Mouse (Mus musculus): ENCODE data around the gene Sparc. TPM values are rescaled to one million over a fixed set of nuclear protein-coding genes. Genes with fewer than 3 reads are reported as not detected.
"Not testable (repeated sequence)": the region's sequence is repeated elsewhere in the genome, so short reads cannot be mapped to it uniquely, and the experiment has no call there.

Sparc gene
- total and polyA plus RNA-seq, 2 experiments: 28.0 to 110 TPM

DNA sequence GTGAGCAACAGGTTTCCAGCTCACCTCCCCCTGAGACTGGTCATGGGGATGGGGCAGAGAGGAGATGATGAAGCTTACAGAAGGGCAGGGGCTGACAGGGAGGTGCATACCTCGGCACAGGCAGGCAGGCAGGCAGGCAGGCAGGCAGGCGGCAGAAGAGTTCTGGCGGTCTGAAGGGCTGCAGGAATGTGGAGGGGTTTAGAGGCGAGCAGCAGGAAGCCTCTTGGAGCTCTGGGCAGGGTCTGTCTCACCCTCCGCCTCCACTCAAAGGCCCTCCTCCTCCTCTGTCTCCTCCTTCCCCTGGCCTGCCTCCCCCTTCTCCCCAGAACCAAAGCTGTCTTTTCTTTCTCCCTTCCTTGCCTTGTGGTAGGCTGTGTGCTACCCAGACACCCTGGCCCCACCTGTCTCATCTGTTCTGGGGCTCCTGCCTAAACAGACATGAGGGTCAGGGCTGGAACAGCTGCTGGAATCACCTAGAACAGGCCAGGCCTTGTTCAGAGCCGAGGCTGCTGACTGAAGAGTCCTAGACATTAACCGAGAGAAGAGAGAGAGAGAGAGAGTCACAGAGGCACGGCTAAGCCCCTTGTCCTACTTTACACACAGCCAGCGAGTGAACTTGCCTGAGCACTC lies 3.2 kb downstream of the Sparc start:
- 68% methylated on average over 9 of the region's 9 CpGs for WGBS
- TF ChIP-seq POLR2A (IDR thresholded peaks at IDR 0.05; ENCODE audit: extremely low read depth, insufficient read depth, low read length): peak; percentile 68; the same call in 1 of the 2 replicates
- TF ChIP-seq CTCF (IDR thresholded peaks at IDR 0.05; ENCODE audit: low read depth, low read length): no peak
- H3K36me3 ChIP-seq (ENCODE audit: control insufficient read depth, insufficient read depth, low read length): no peaks in the 10 kb centered on the region
- H3K4me1 ChIP-seq (ENCODE audit: control insufficient read depth, insufficient read depth, low read length): no peaks in the 10 kb centered on the region
- peak overlapping the region; percentile 86 for H3K9ac ChIP-seq (ENCODE audit: low read depth, low read length)
- DNase-seq (ENCODE audit: extremely low read depth, low read depth, low spot score): no peak
- H3K79me2 ChIP-seq (ENCODE audit: control insufficient read depth, insufficient read depth, low read length): no peaks in the 10 kb centered on the region
- no peaks in the 10 kb centered on the region for H3K27me3 ChIP-seq (ENCODE audit: control insufficient read depth, insufficient read depth, low read length)
- H3K4me3 ChIP-seq (ENCODE audit: insufficient read depth, low read depth, low read length): peak overlapping the region; percentile 75
- peak overlapping the region; percentile 88 for H3K27ac ChIP-seq (replicated peaks; ENCODE audit: insufficient read depth, low read depth, low read length)

DNA sequence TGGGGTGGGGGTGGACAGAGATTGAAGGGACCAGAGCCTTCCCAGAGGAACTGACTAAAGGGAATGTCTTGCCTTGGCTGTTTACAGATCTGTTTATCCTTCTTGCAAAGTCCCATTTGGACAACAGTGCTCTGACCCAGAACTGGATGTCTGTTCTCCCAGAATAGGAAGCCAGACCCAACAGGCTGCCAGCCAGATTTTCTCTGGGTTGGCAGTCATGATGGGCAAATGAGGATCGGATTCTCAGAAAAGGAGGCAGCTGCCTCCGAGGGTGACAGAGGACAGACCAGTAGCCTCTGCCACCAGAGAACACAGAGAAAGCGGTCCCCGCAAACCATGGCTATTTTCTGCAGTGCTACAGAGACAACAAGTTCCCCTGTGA lies 3.7 kb downstream of the Sparc start:
- no peaks in the 10 kb centered on the region for H3K79me2 ChIP-seq (ENCODE audit: control insufficient read depth, insufficient read depth, low read length)
- H3K4me1 ChIP-seq (ENCODE audit: control insufficient read depth, insufficient read depth, low read length): no peaks in the 10 kb centered on the region
- H3K27ac ChIP-seq (replicated peaks; ENCODE audit: insufficient read depth, low read depth, low read length): peak overlapping the region; percentile 88
- H3K4me3 ChIP-seq (ENCODE audit: insufficient read depth, low read depth, low read length): peak overlapping the region; percentile 75
- no peaks in the 10 kb centered on the region for H3K27me3 ChIP-seq (ENCODE audit: control insufficient read depth, insufficient read depth, low read length)
- 64% methylated on average over 4 of the region's 4 CpGs for WGBS
- TF ChIP-seq POLR2A (IDR thresholded peaks at IDR 0.05; ENCODE audit: extremely low read depth, insufficient read depth, low read length): no peak
- TF ChIP-seq CTCF (IDR thresholded peaks at IDR 0.05; ENCODE audit: low read depth, low read length): no peak
- DNase-seq (ENCODE audit: extremely low read depth, low read depth, low spot score): no peak
- no peaks in the 10 kb centered on the region for H3K36me3 ChIP-seq (ENCODE audit: control insufficient read depth, insufficient read depth, low read length)
- H3K9ac ChIP-seq (ENCODE audit: low read depth, low read length): peak overlapping the region; percentile 86

DNA sequence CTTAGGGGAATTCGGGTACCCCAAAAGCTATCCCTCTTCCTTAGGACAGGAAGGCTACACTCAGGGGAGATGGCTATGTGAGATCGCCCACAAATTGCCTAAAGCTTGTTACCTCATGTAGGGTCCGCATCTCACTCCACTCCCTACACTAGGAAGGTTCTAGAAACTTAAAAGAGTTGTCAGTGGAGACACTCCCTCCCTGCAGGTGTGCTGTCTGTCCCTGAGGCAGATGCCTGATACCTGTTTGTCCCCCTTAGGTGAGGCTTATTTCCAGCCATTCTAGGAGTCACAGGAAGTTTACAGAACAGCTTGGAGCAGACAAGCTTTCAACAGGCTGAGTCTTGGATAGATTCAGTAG lies 4.3 kb downstream of the Sparc start:
- 49% methylated on average over 3 of the region's 3 CpGs for WGBS
- H3K79me2 ChIP-seq (ENCODE audit: control insufficient read depth, insufficient read depth, low read length): no peaks in the 10 kb centered on the region
- peak overlapping the region; percentile 75 for H3K4me3 ChIP-seq (ENCODE audit: insufficient read depth, low read depth, low read length)
- H3K27me3 ChIP-seq (ENCODE audit: control insufficient read depth, insufficient read depth, low read length): no peaks in the 10 kb centered on the region
- no peaks in the 10 kb centered on the region for H3K36me3 ChIP-seq (ENCODE audit: control insufficient read depth, insufficient read depth, low read length)
- no peaks in the 10 kb centered on the region; the same call in 1 of the 2 replicates for H3K4me1 ChIP-seq (ENCODE audit: control insufficient read depth, insufficient read depth, low read length)
- H3K9ac ChIP-seq (ENCODE audit: low read depth, low read length): peak overlapping the region; percentile 86
- TF ChIP-seq POLR2A (IDR thresholded peaks at IDR 0.05; ENCODE audit: extremely low read depth, insufficient read depth, low read length): no peak
- TF ChIP-seq CTCF (IDR thresholded peaks at IDR 0.05; ENCODE audit: low read depth, low read length): no peak
- DNase-seq (ENCODE audit: extremely low read depth, low read depth, low spot score): no peak
- H3K27ac ChIP-seq (replicated peaks; ENCODE audit: insufficient read depth, low read depth, low read length): peak overlapping the region; percentile 88

DNA sequence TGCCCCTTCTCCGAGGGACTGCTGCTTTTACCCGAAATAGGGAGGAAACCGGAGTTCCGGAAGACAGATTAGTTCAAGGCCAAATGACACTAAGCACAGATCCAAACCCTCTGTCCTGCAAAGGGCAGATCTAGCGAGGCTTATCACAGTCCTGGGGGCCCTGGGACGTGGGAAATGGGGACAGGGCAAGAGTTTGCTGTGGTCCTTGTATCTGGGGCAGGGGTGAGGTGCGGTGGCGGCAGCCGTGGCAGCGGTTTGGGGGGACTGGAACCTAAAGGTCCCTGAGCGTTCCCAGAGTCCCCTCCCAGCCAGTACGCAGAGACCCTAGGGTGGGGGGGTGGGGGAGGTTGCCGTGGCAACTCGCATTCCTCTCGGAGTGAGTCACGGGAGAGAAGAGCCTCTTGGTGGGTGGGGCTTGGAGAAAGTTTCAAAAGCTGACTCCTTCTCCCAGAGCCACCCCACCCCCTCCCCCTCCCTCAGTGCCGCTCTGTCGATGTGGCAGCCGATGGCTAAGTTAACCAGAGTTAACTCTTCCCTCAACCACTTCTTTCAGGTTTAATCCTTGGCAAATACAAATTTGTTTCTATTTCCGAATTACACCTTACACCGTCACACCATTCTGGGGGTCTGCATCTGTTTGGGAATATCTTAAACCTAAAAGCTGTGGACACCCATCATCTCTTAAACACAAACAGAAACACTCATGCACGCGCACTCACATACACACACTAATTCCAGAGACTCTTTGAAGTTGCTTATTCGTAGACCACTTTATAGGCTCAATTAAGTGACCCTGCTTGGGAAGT lies 4.9 kb downstream of the Sparc start:
- Histone ChIP-seq H3K36me3 (ENCODE audit: control insufficient read depth, insufficient read depth, low read length) (no peaks in the 10 kb centered on the region), H3K9ac (ENCODE audit: low read depth, low read length) (peak overlapping the region; percentile 86), H3K27ac (replicated peaks; ENCODE audit: insufficient read depth, low read depth, low read length) (peak overlapping the region; percentile 88), H3K79me2 (ENCODE audit: control insufficient read depth, insufficient read depth, low read length) (no peaks in the 10 kb centered on the region), H3K4me3 (ENCODE audit: insufficient read depth, low read depth, low read length) (peak overlapping the region; percentile 75), H3K27me3 (ENCODE audit: control insufficient read depth, insufficient read depth, low read length) (no peaks in the 10 kb centered on the region), H3K4me1 (ENCODE audit: control insufficient read depth, insufficient read depth, low read length) (no peaks in the 10 kb centered on the region; the same call in 1 of the 2 replicates)
- no peak for TF ChIP-seq CTCF (IDR thresholded peaks at IDR 0.05; ENCODE audit: low read depth, low read length)
- no peak for TF ChIP-seq POLR2A (IDR thresholded peaks at IDR 0.05; ENCODE audit: extremely low read depth, insufficient read depth, low read length)
- no peak for DNase-seq (ENCODE audit: extremely low read depth, low read depth, low spot score)
- 15% methylated on average over 24 of the region's 24 CpGs for WGBS

DNA sequence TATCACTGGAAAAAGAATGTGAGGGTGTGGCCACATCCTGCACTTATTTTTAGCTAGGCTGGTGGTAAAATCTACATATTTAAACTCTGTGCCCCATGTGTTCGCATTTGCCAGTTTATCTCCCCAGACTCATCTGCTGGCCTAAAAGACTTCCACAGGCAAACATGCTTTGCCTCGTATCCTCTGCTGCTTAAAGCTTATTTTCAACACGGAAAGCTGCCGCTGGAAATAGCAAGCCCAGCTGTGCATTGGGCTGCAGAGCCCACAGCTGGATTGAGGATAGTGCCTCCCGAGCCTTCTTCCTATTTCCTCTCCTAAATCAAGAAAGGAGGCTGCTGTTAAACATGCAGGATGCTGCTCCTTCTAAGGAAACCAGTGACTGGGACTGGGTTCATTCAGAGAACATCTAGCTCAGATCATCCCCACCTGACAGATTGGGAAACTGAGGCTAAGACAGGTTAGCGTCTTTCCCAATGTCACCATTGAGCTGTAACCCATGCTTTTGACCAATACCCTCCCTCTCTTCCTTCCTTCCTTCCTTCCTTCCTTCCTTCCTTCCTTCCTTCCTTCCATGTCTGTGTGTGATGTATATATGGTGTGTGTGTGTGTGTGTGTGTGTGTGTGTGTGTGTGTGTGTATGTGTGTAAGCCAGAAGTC lies 6.2 kb downstream of the Sparc start:
- H3K4me1 ChIP-seq (ENCODE audit: control insufficient read depth, insufficient read depth, low read length): no peaks in the 10 kb centered on the region; the same call in 1 of the 2 replicates
- H3K4me3 ChIP-seq (ENCODE audit: insufficient read depth, low read depth, low read length): no peak overlapping the region
- TF ChIP-seq CTCF (IDR thresholded peaks at IDR 0.05; ENCODE audit: low read depth, low read length): no peak
- no peak for TF ChIP-seq POLR2A (IDR thresholded peaks at IDR 0.05; ENCODE audit: extremely low read depth, insufficient read depth, low read length)
- WGBS: 68% methylated on average over 6 of the region's 6 CpGs
- peak overlapping the region; percentile 44; the same call in 1 of the 2 replicates for H3K27ac ChIP-seq (replicated peaks; ENCODE audit: insufficient read depth, low read depth, low read length)
- no peaks in the 10 kb centered on the region for H3K79me2 ChIP-seq (ENCODE audit: control insufficient read depth, insufficient read depth, low read length)
- H3K9ac ChIP-seq (ENCODE audit: low read depth, low read length): no peak overlapping the region
- DNase-seq (ENCODE audit: extremely low read depth, low read depth, low spot score): no peak
- no peaks in the 10 kb centered on the region for H3K36me3 ChIP-seq (ENCODE audit: control insufficient read depth, insufficient read depth, low read length)
- H3K27me3 ChIP-seq (ENCODE audit: control insufficient read depth, insufficient read depth, low read length): no peaks in the 10 kb centered on the region

DNA sequence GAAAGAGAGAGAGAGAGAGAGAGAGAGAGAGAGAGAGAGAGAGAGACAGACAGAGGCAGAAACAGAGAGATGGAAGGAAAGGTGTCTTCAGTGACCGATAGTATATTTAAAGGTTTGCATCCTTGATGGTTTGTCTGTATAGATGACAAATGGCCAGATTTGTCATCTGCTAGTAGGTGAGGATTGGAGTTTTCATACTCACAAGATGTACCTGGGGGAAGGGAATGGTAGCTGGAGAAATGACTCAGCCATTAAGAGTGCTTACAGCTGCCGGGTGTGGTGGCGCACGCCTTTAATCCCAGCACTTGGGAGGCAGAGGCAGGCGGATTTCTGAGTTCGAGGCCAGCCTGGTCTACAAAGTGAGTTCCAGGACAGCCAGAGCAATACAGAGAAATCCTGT lies 7.3 kb downstream of the Sparc start:
- not testable (repeated sequence) for H3K9ac ChIP-seq (ENCODE audit: low read depth, low read length); H3K27ac ChIP-seq (replicated peaks; ENCODE audit: insufficient read depth, low read depth, low read length); H3K4me3 ChIP-seq (ENCODE audit: insufficient read depth, low read depth, low read length); H3K36me3 ChIP-seq (ENCODE audit: control insufficient read depth, insufficient read depth, low read length); H3K79me2 ChIP-seq (ENCODE audit: control insufficient read depth, insufficient read depth, low read length); H3K4me1 ChIP-seq (ENCODE audit: control insufficient read depth, insufficient read depth, low read length); H3K27me3 ChIP-seq (ENCODE audit: control insufficient read depth, insufficient read depth, low read length); DNase-seq (ENCODE audit: extremely low read depth, low read depth, low spot score)
- 73% methylated on average over 6 of the region's 6 CpGs for WGBS
